8 mouse cellular contexts compared by ENCODE assay signal in the genomic region with DNA sequence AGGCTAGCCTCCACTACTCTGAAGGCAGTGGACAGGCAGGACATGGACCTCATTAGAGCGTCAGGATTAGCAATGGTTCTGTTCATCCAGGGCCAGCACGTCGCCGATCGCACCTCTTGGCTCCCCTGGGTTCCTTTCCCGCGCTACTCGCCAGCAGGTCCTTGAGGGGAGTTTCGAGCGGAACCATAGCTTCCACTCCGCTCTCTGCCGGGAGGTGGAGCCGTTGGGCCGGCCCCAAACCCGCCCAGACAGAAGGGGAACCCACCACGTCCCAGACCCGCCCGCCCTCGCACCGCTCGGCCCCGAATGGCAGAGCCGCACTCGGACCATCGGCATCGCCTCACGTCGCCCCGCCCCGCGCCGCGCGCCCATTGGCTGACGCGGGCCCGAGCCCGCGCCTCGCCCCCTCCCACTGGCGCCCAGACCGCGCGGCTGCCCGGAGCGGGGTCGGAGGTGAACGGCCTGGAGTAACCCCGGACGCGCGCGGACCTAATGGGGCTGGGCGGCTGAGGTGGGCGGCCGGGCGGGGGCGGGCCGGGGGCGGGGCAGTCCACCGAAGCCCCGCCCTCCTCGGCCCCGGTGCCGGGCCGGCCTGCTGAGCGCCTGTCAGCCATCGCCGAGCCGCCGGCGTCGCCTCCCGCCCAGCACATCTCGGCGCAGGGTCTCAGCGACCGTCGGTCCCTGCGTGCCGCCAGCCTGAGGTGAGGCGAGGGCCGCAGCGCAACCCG. TPM values are rescaled to one million over a fixed set of nuclear protein-coding genes. Genes with fewer than 3 reads are reported as not detected.
DNase-seq lines count a peak whose midpoint lies in the region; ATAC-seq lines count a peak whose summit lies in the region.

No protein-coding gene starts in this region.

- peak; percentile 72 for ATAC-seq in inflammation-experienced regulatory T-cells, adult 6 months
- peak; percentile 87 for ATAC-seq in megakaryocyte progenitor cell, adult 5-6 weeks (replicated peaks; ENCODE audit: poor library complexity)

- peak; percentile 96 to 97 for DNase-seq in adrenal gland, adult 18-20 months (ENCODE audit: low spot score in 2 of 2)
- DNase-seq in embryo, embryonic 10.5 days (ENCODE audit: low spot score) = peak; percentile 97
- peak; percentile 98 for DNase-seq in gastrocnemius, postnatal 14 days
- peak; percentile 90 to 99 for DNase-seq in left cerebral cortex, postnatal 10 days (ENCODE audit: extremely low spot score in 1 of 2, low spot score in 2 of 2)
- peak; percentile 96 for DNase-seq in right cerebral cortex, postnatal 10 days (ENCODE audit: low spot score in 2 of 2)
- DNase-seq in urinary bladder, postnatal 14 days (ENCODE audit: low spot score) = peak; percentile 97

- intact Hi-C loops in gastrocnemius, postnatal 14 days (cut with DNase I; ENCODE audit: low total_unique reads) = no loop called here
- intact Hi-C loops in left cerebral cortex, postnatal 10 days (cut with DNase I) = loop anchor here (5.0 kb wide), 1 partner anchor 47 kb away; no protein-coding TSS in a partner anchor

RNA-seq across cellular contexts. Expression of gene Gm11437, which starts 12.1 kb away (rescaled TPM):
- total RNA-seq in adrenal gland, adult 18-20 months (2021) = not detected
- total RNA-seq in gastrocnemius, postnatal 14 days (2021) = not detected
- not detected for polyA plus RNA-seq in inflammation-experienced regulatory T-cells, adult 6 months (2017; shearing (Covaris generic))
- not detected for total RNA-seq in left cerebral cortex, postnatal 10 days (2021)
- not detected in 2 replicates for total RNA-seq in megakaryocyte progenitor cell, adult 5-6 weeks (2015)
- not detected in 2 replicates for total RNA-seq in megakaryocyte progenitor cell, adult 5-6 weeks (2017)

RNA-seq across cellular contexts. Expression of gene Acaca, which starts 49.9 kb away (rescaled TPM):
- 100 to 1,000 TPM; 488 to 991 TPM for total RNA-seq in adrenal gland, adult 18-20 months (2021)
- 10 to 100 TPM in 1 of 2 experiments, 1 to 10 TPM in 1; 8.9 to 12.2 TPM for total RNA-seq in gastrocnemius, postnatal 14 days (2021)
- 1 to 10 TPM; 3.5 to 4.9 (median 4.8) TPM for polyA plus RNA-seq in inflammation-experienced regulatory T-cells, adult 6 months (2017; shearing (Covaris generic))
- total RNA-seq in left cerebral cortex, postnatal 10 days (2021) = 100 to 1,000 TPM; 113 to 129 TPM
- total RNA-seq in megakaryocyte progenitor cell, adult 5-6 weeks (2015) = 31.0 and 33.0 TPM in 2 replicates
- 32.8 and 35.5 TPM in 2 replicates for total RNA-seq in megakaryocyte progenitor cell, adult 5-6 weeks (2017)

RNA-seq across cellular contexts. Expression of gene Tada2a, which starts 50.0 kb away (rescaled TPM):
- total RNA-seq in adrenal gland, adult 18-20 months (2021) = 10 to 100 TPM; 12.5 to 12.6 TPM
- total RNA-seq in gastrocnemius, postnatal 14 days (2021) = 10 to 100 TPM in 1 of 2 experiments, 1 to 10 TPM in 1; 8.4 to 11.2 TPM
- polyA plus RNA-seq in inflammation-experienced regulatory T-cells, adult 6 months (2017; shearing (Covaris generic)) = 10 to 100 TPM; 10.2 to 14.2 (median 13.7) TPM
- 10 to 100 TPM; 37.8 to 39.6 TPM for total RNA-seq in left cerebral cortex, postnatal 10 days (2021)
- 23.8 and 24.0 TPM in 2 replicates for total RNA-seq in megakaryocyte progenitor cell, adult 5-6 weeks (2015)
- total RNA-seq in megakaryocyte progenitor cell, adult 5-6 weeks (2017) = 15.7 and 19.4 TPM in 2 replicates

Comparison
In these comparisons a context has a peak if more than half of its experiments do, and no peak if none do; other contexts are left out.
1. Peak in every context shown above with its lines: DNase-seq and ATAC-seq.